Mouse (Mus musculus): ENCODE measurements at regions not wholly inside any gene's neighbourhood (a gene's known extent, or its start where the extent isn't known, plus 50 kb on each side); places are given as distances from the start of the nearest gene placed in this dataset.

DNA sequence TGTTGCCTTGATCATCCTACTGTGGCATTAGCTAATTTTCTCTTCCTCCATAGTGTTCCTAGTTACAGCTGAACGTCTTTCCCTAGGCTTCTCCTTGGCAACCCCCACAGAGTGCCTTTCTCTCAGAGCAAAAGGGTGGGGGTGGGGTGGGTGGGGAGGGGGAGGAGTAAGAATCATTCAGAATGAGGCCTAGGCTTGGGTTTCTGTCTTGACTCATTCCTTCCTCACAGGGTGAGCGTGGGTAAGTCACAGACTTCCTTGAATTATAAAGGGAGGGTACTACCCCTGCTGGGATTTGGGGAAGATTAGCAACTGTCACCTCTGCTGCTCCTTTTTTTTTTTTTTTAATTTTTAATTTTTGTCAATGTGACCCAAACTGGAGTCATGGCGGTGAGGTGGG is 114.5 kb downstream of the Dhx35 start:
- no peak for DNase-seq
- no peak for TF ChIP-seq EP300 (IDR thresholded peaks at IDR 0.05; ENCODE audit: insufficient read depth, low read depth, low read length)
- no peak for TF ChIP-seq CTCF (IDR thresholded peaks at IDR 0.05)
- no peaks in the 10 kb centered on the region for H3K36me3 ChIP-seq (ENCODE audit: control insufficient read depth, insufficient read depth, low read length)
- 0 out of 2 replicates have a peak, but pooled peaks cover 1% of the 10 kb centered on the region for H3K27me3 ChIP-seq (ENCODE audit: control insufficient read depth, insufficient read depth, low read length)
- WGBS, result 67% methylated on average over 3 of the region's 3 CpGs
- no peak overlapping the region for H3K9ac ChIP-seq (ENCODE audit: low read depth, low read length)
- H3K4me1 ChIP-seq (ENCODE audit: control insufficient read depth, insufficient read depth, low read length), result no peaks in the 10 kb centered on the region
- no peaks in the 10 kb centered on the region for H3K79me2 ChIP-seq (replicated peaks; ENCODE audit: control insufficient read depth, insufficient read depth, low read length)
- H3K4me3 ChIP-seq, result no peak overlapping the region
- intact Hi-C loops (cut with DNase I), result no loop called here
- no peak overlapping the region for H3K27ac ChIP-seq

DNA sequence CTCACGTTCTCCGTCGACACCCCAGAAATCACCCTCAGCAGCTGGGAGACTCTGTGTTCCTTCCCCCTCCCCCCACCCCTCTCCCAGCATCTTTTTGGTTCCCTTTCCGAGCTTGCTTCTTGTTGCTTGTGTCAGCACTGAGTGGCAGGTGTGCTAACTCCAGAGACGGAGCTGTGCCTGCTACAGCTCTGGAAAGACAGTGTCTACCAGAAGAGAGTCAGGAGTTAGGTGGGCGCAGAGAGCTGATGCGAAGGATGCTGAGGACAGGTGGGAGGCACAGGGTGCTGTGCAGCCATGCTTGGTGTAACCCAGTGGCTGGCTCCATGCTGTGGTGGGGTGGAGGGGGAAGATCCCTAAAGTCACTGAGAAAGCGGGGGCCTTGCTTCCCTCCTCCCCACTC is 115.7 kb downstream of the Dhx35 start:
- Histone ChIP-seq H3K79me2 (replicated peaks; ENCODE audit: control insufficient read depth, insufficient read depth, low read length) (no peaks in the 10 kb centered on the region), H3K27ac (no peak overlapping the region), H3K4me3 (no peak overlapping the region), H3K27me3 (ENCODE audit: control insufficient read depth, insufficient read depth, low read length) (no peaks in the 10 kb centered on the region), H3K4me1 (ENCODE audit: control insufficient read depth, insufficient read depth, low read length) (no peaks in the 10 kb centered on the region), H3K9ac (ENCODE audit: low read depth, low read length) (no peak overlapping the region), H3K36me3 (ENCODE audit: control insufficient read depth, insufficient read depth, low read length) (no peaks in the 10 kb centered on the region)
- DNase-seq, result no peak
- intact Hi-C loops (cut with DNase I), result loop anchor here (5.0 kb wide), 3 partner anchors 1457 to 1682 kb away; partner anchors contain the start of gene Mafb
- WGBS, result 50% methylated on average over 8 of the region's 8 CpGs
- TF ChIP-seq POLR2A (IDR thresholded peaks at IDR 0.05; ENCODE audit: insufficient read depth, low read depth, low read length) (no peak), CTCF (IDR thresholded peaks at IDR 0.05) (no peak), EP300 (IDR thresholded peaks at IDR 0.05; ENCODE audit: insufficient read depth, low read depth, low read length) (no peak)

DNA sequence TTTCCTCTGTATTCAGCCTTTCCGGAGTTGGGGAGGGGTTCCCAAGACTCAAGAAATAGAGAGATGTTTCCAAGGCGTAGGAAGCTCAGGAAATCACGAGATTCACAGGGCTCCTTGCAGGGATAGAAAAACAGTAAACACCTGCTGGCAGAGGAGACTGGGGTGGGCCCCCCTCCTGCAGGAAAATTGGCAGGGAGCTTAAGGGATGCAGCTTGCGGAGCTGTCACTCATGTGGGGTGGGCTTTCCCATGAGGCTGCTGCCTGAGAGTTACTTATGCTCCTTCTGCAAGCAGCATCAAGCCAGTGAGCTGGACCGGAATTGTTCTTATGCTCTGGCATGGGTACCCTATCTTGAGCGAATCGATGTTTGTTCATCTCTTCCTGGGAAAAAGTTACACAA is 116.6 kb downstream of the Dhx35 start:
- no peak for DNase-seq
- no peak for TF ChIP-seq CTCF (IDR thresholded peaks at IDR 0.05)
- no peak for TF ChIP-seq POLR2A (IDR thresholded peaks at IDR 0.05; ENCODE audit: insufficient read depth, low read depth, low read length)
- TF ChIP-seq EP300 (IDR thresholded peaks at IDR 0.05; ENCODE audit: insufficient read depth, low read depth, low read length), result no peak

DNA sequence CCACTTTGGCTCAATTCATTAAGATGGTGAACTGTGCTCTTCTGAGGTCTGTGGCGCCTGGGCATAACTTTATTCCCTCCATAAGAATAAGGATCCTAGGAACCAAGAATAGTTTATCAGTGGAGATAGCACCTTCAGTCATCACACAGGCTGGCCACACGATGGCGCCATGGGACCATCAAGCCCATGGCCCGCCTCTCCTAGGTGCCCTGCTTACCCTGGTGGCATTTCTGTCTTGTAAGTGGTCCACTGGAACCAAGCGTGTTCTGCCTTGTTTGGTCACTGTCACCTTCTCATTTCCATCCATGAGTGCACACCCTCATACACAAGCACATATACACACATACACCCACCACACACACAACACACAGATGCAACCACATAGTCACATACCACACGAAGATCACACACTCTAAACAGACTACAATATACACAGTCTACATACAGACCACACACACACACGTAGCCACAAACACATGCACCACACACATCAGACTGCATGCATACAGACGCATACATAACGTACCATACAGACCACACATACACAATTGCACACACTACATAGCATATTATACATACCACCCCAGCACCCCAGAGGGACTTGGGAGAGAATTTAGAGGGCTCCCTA is 118.1 kb downstream of the Dhx35 start:
- intact Hi-C loops (cut with DNase I), result loop anchor here (1.0 to 5.0 kb wide), 6 partner anchors 74 to 1680 kb away; partner anchors contain the start of gene Mafb
- no peak overlapping the region for H3K4me3 ChIP-seq
- no peak overlapping the region for H3K9ac ChIP-seq (ENCODE audit: low read depth, low read length)
- DNase-seq, result peak; percentile 32 to 65
- no peak overlapping the region for H3K27ac ChIP-seq
- H3K4me1 ChIP-seq (ENCODE audit: control insufficient read depth, insufficient read depth, low read length), result no peaks in the 10 kb centered on the region; the same call in 1 of the 2 replicates
- no peaks in the 10 kb centered on the region for H3K79me2 ChIP-seq (replicated peaks; ENCODE audit: control insufficient read depth, insufficient read depth, low read length)
- no peaks in the 10 kb centered on the region for H3K36me3 ChIP-seq (ENCODE audit: control insufficient read depth, insufficient read depth, low read length)
- WGBS, result 35% methylated on average over 9 of the region's 9 CpGs
- TF ChIP-seq CTCF (IDR thresholded peaks at IDR 0.05), result peak; percentile 89
- TF ChIP-seq POLR2A (IDR thresholded peaks at IDR 0.05; ENCODE audit: insufficient read depth, low read depth, low read length), result no peak
- peak; percentile 81; the same call in 1 of the 2 replicates for TF ChIP-seq EP300 (IDR thresholded peaks at IDR 0.05; ENCODE audit: insufficient read depth, low read depth, low read length)
- H3K27me3 ChIP-seq (ENCODE audit: control insufficient read depth, insufficient read depth, low read length), result no peaks in the 10 kb centered on the region

More for the DNA sequence above, 116.6 kb downstream of the Dhx35 start:
- no peaks in the 10 kb centered on the region for H3K79me2 ChIP-seq (replicated peaks; ENCODE audit: control insufficient read depth, insufficient read depth, low read length)
- 33% methylated on average over 7 of the region's 7 CpGs for WGBS
- H3K27ac ChIP-seq, result no peak overlapping the region
- H3K36me3 ChIP-seq (ENCODE audit: control insufficient read depth, insufficient read depth, low read length), result no peaks in the 10 kb centered on the region
- no peak overlapping the region for H3K9ac ChIP-seq (ENCODE audit: low read depth, low read length)
- H3K27me3 ChIP-seq (ENCODE audit: control insufficient read depth, insufficient read depth, low read length), result no peaks in the 10 kb centered on the region
- H3K4me3 ChIP-seq, result no peak overlapping the region
- no peaks in the 10 kb centered on the region for H3K4me1 ChIP-seq (ENCODE audit: control insufficient read depth, insufficient read depth, low read length)
- intact Hi-C loops (cut with DNase I), result loop anchor here (5.0 kb wide), 3 partner anchors 1456 to 1681 kb away; partner anchors contain the start of gene Mafb

DNA sequence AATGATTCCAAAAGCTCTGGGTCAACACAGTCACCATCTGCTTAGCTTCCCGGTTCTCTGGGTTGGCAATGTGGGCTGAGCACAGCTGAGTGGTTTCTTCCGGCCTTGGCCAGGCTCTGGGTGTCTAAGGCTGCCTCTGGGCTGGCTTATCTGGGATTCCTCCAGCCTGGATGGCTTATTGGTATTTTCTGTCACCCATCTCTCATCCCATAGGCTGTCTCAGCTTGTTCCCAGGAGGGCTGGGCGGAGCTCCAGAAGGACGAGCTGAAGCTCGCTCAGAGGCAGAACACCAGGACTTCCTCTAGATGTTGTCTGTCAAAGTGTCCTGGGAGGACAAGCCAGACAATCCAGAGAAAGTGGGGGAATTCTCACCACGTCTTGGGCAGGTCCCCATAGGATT is 122.8 kb downstream of the Dhx35 start:
- Histone ChIP-seq H3K27me3 (ENCODE audit: control insufficient read depth, insufficient read depth, low read length) (no peaks in the 10 kb centered on the region), H3K9ac (ENCODE audit: low read depth, low read length) (no peak overlapping the region), H3K4me1 (ENCODE audit: control insufficient read depth, insufficient read depth, low read length) (no peaks in the 10 kb centered on the region; the same call in 1 of the 2 replicates), H3K79me2 (replicated peaks; ENCODE audit: control insufficient read depth, insufficient read depth, low read length) (no peaks in the 10 kb centered on the region), H3K4me3 (no peak overlapping the region), H3K36me3 (ENCODE audit: control insufficient read depth, insufficient read depth, low read length) (no peaks in the 10 kb centered on the region), H3K27ac (peak overlapping the region; percentile 45)
- WGBS, result 25% methylated on average over 6 of the region's 6 CpGs
- peak; percentile 47 to 62 for DNase-seq
- intact Hi-C loops (cut with DNase I), result loop anchor here (5.0 kb wide), 1 partner anchor 50 kb away; no protein-coding TSS in a partner anchor
- no peak for TF ChIP-seq CTCF (IDR thresholded peaks at IDR 0.05)
- 0 out of 2 replicates have a peak, but pooled peaks have one; percentile 19 for TF ChIP-seq EP300 (IDR thresholded peaks at IDR 0.05; ENCODE audit: insufficient read depth, low read depth, low read length)

DNA sequence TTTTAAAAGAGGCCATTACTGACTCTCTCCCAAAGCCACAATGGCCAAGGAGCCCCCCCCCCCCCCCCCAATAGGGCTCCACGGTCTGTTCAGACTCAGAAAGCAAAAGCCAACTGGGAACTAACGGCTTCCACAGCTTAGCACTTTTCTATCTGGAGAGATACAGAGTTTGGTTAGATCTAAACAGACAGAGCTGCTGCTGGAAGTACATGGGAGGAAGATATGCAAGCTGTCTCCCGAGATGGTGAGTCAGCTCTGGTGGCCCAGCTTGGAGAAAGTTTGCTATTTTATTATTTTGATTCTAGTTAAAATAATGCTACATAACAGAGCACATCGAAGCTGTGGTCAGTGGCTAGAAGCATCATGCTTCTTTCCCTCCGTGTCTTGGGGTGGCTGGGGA is 123.7 kb downstream of the Dhx35 start:
- DNase-seq, result no peak
- H3K9ac ChIP-seq (ENCODE audit: low read depth, low read length), result no peak overlapping the region
- no peaks in the 10 kb centered on the region for H3K79me2 ChIP-seq (replicated peaks; ENCODE audit: control insufficient read depth, insufficient read depth, low read length)
- TF ChIP-seq EP300 (IDR thresholded peaks at IDR 0.05; ENCODE audit: insufficient read depth, low read depth, low read length), result no peak
- no peak for TF ChIP-seq CTCF (IDR thresholded peaks at IDR 0.05)
- no peak for TF ChIP-seq POLR2A (IDR thresholded peaks at IDR 0.05; ENCODE audit: insufficient read depth, low read depth, low read length)
- H3K27me3 ChIP-seq (ENCODE audit: control insufficient read depth, insufficient read depth, low read length), result no peaks in the 10 kb centered on the region
- no peaks in the 10 kb centered on the region; the same call in 1 of the 2 replicates for H3K4me1 ChIP-seq (ENCODE audit: control insufficient read depth, insufficient read depth, low read length)
- WGBS, result 64% methylated on average over 5 of the region's 5 CpGs
- intact Hi-C loops (cut with DNase I), result loop anchor here (5.0 kb wide), 1 partner anchor 49 kb away; no protein-coding TSS in a partner anchor
- no peak overlapping the region for H3K4me3 ChIP-seq
- no peaks in the 10 kb centered on the region for H3K36me3 ChIP-seq (ENCODE audit: control insufficient read depth, insufficient read depth, low read length)
- H3K27ac ChIP-seq, result no peak overlapping the region; the same call in 1 of the 2 replicates
